Mouse (Mus musculus) liver, embryonic 11.5 days (tissue): ENCODE data around the gene Lyrm7. TPM values are rescaled to one million over a fixed set of nuclear protein-coding genes. Genes with fewer than 3 reads are reported as not detected.

Experiments
- ATAC-seq: fragments of 200-750 bp; cut with Nextera tagmentation; replicated peaks from 2 replicates; pipeline ENCODE4 v1.8.0; 2017; ENCODE audit warnings: moderate number of reproducible peaks, mild to moderate bottlenecking, moderate TSS enrichment, moderate library complexity; ENCODE audit not compliant: low FRiP score
- DNase-seq: peaks from one replicate; pipeline ENCODE4 v3.0.0-alpha.2; 2017; ENCODE audit warnings: low spot score
- H3K27ac ChIP-seq: fragments of 300-500 bp; sonication (generic); 2 replicates; pipeline ENCODE4 v1.5.1; 2014; ENCODE audit warnings: mild to moderate bottlenecking, low read depth, low read length, control low read depth
- H3K27me3 ChIP-seq: fragments of 300-500 bp; sonication (generic); replicated peaks from 2 replicates; pipeline ENCODE4 v1.6.1; 2014; ENCODE audit warnings: low read length, mixed read lengths; ENCODE audit not compliant: control insufficient read depth, insufficient read depth
- H3K36me3 ChIP-seq: fragments of 300-500 bp; sonication (generic); 2 replicates; pipeline ENCODE4 v1.6.1; 2014; ENCODE audit warnings: mild to moderate bottlenecking, low read length, moderate library complexity, mixed read lengths; ENCODE audit not compliant: control insufficient read depth, insufficient read depth
- H3K4me1 ChIP-seq: fragments of 300-500 bp; sonication (generic); replicated peaks from 2 replicates; pipeline ENCODE4 v1.6.1; 2014; ENCODE audit warnings: low read length, mixed read lengths; ENCODE audit not compliant: control insufficient read depth, insufficient read depth
- H3K4me2 ChIP-seq: fragments of 300-500 bp; sonication (generic); 2 replicates; pipeline ENCODE4 v1.6.1; 2014; ENCODE audit warnings: mild to moderate bottlenecking, control low read depth, moderate library complexity
- H3K4me3 ChIP-seq: fragments of 300-500 bp; sonication (generic); 2 replicates; pipeline ENCODE4 v1.5.1; 2014; ENCODE audit warnings: low read depth, low read length, control low read depth
- H3K9ac ChIP-seq: fragments of 300-500 bp; sonication (generic); 2 replicates; pipeline ENCODE4 v1.6.1; 2014; ENCODE audit warnings: low read depth, low read length, control low read depth
- H3K9me3 ChIP-seq: fragments of 300-500 bp; sonication (generic); 2 replicates; pipeline ENCODE4 v1.6.1; 2016; ENCODE audit warnings: low read length, inconsistent platforms, mixed read lengths; ENCODE audit not compliant: control insufficient read depth
- WGBS: fragments of 180-500 bp; shearing (Covaris S2); extraction: QIAGEN DNeasy Blood & Tissue Kit; methylation state at CpG from one replicate; pipeline ENCODE4 v1.1.7; 2014; 5-methylcytosine and 5-hydroxymethylcytosine counted together
- polyA plus RNA-seq: library from polyadenylated mRNA; unstranded; fragments of >200 nt; fragmentation: Nextera tagmentation; extraction: Ambion mirVana; gene quantifications from 2 replicates; pipeline ENCODE4 v1.2.1, GENCODE M21; 2014

The Lyrm7 gene
- polyA plus RNA-seq, 1 experiment from 2014 or later, result 9.4 TPM

- H3K4me2 ChIP-seq, result 0 out of 2 replicates have a peak overlapping the region, but pooled peaks have one; percentile 18
- H3K27ac ChIP-seq, result no peak overlapping the region
- no peak for ATAC-seq
- H3K27me3 ChIP-seq, result no peaks in the 10 kb centered on the region
- H3K9ac ChIP-seq, result no peak overlapping the region
- DNase-seq, result no peak
- no peak overlapping the region for H3K4me3 ChIP-seq
- H3K4me1 ChIP-seq, result no peaks in the 10 kb centered on the region; the same call in 1 of the 2 replicates
- 53% methylated on average over 5 of the region's 5 CpGs for WGBS
- no peaks in the 10 kb centered on the region for H3K9me3 ChIP-seq
- no peaks in the 10 kb centered on the region for H3K36me3 ChIP-seq
Observed at GRCm38 (mm10) chr11:54844959-54845358, 15.8 kb downstream of the Lyrm7 start.

- WGBS, result 44% methylated on average over 9 of the region's 9 CpGs
Observed at GRCm38 (mm10) chr11:54844424-54844823, 16.3 kb downstream of the Lyrm7 start.

GRCm38 (mm10) chr11:54840891-54841290, 19.8 kb downstream of the Lyrm7 start:
- H3K4me2 ChIP-seq, result no peak overlapping the region
- WGBS, result 88% methylated on average over 11 of the region's 11 CpGs
- no peak for ATAC-seq

More at GRCm38 (mm10) chr11:54844424-54844823, 16.3 kb downstream of the Lyrm7 start:
- Histone ChIP-seq H3K9ac (no peak overlapping the region), H3K36me3 (no peaks in the 10 kb centered on the region), H3K9me3 (no peaks in the 10 kb centered on the region), H3K4me2 (0 out of 2 replicates have a peak overlapping the region, but pooled peaks have one; percentile 18), H3K27ac (no peak overlapping the region), H3K27me3 (no peaks in the 10 kb centered on the region), H3K4me3 (no peak overlapping the region), H3K4me1 (no peaks in the 10 kb centered on the region)
- ATAC-seq (no peak), DNase-seq (no peak)

GRCm38 (mm10) chr11:54839696-54840095, 21.0 kb downstream of the Lyrm7 start:
- Histone ChIP-seq H3K4me2 (no peak overlapping the region), H3K27ac (no peak overlapping the region), H3K4me1 (no peaks in the 10 kb centered on the region), H3K9me3 (no peaks in the 10 kb centered on the region), H3K9ac (no peak overlapping the region), H3K4me3 (no peak overlapping the region), H3K27me3 (no peaks in the 10 kb centered on the region), H3K36me3 (no peaks in the 10 kb centered on the region)
- no peak for ATAC-seq
- WGBS, result 85% methylated on average over 4 of the region's 4 CpGs
- DNase-seq, result no peak

More at GRCm38 (mm10) chr11:54840891-54841290, 19.8 kb downstream of the Lyrm7 start:
- H3K27me3 ChIP-seq, result no peaks in the 10 kb centered on the region
- H3K27ac ChIP-seq, result no peak overlapping the region
- no peaks in the 10 kb centered on the region for H3K36me3 ChIP-seq
- H3K9ac ChIP-seq, result no peak overlapping the region
- no peaks in the 10 kb centered on the region for H3K4me1 ChIP-seq
- no peak overlapping the region for H3K4me3 ChIP-seq
- no peaks in the 10 kb centered on the region for H3K9me3 ChIP-seq
- no peak for DNase-seq

GRCm38 (mm10) chr11:54836106-54836505, 24.6 kb downstream of the Lyrm7 start:
- no peak for ATAC-seq

GRCm38 (mm10) chr11:54834596-54834995, 26.1 kb downstream of the Lyrm7 start:
- H3K4me1 ChIP-seq, result 0 out of 2 replicates have a peak, but pooled peaks cover 3% of the 10 kb centered on the region
- no peak overlapping the region for H3K27ac ChIP-seq
- no peaks in the 10 kb centered on the region for H3K9me3 ChIP-seq
- DNase-seq, result no peak
- no peak overlapping the region for H3K4me2 ChIP-seq
- H3K36me3 ChIP-seq, result no peaks in the 10 kb centered on the region
- H3K27me3 ChIP-seq, result no peaks in the 10 kb centered on the region
- no peak for ATAC-seq
- H3K9ac ChIP-seq, result no peak overlapping the region
- H3K4me3 ChIP-seq, result no peak overlapping the region
- 64% methylated on average over 2 of the region's 2 CpGs for WGBS

More at GRCm38 (mm10) chr11:54836106-54836505, 24.6 kb downstream of the Lyrm7 start:
- WGBS, result 82% methylated on average over 9 of the region's 9 CpGs
- Histone ChIP-seq H3K4me3 (no peak overlapping the region), H3K36me3 (no peaks in the 10 kb centered on the region), H3K4me1 (0 out of 2 replicates have a peak, but pooled peaks cover 3% of the 10 kb centered on the region), H3K27me3 (no peaks in the 10 kb centered on the region), H3K27ac (no peak overlapping the region), H3K9me3 (no peaks in the 10 kb centered on the region), H3K4me2 (no peak overlapping the region), H3K9ac (no peak overlapping the region)
- DNase-seq, result no peak

- 88% methylated on average over 4 of the region's 4 CpGs for WGBS
- 0 out of 2 replicates have a peak, but pooled peaks cover 3% of the 10 kb centered on the region for H3K4me1 ChIP-seq
Observed at GRCm38 (mm10) chr11:54833833-54834232, 26.9 kb downstream of the Lyrm7 start.

GRCm38 (mm10) chr11:54826819-54827218, 33.9 kb downstream of the Lyrm7 start:
- Histone ChIP-seq H3K9me3 (no peaks in the 10 kb centered on the region), H3K4me2 (no peak overlapping the region), H3K4me1 (0 out of 2 replicates have a peak, but pooled peaks cover 1% of the 10 kb centered on the region), H3K4me3 (no peak overlapping the region), H3K36me3 (no peaks in the 10 kb centered on the region), H3K9ac (no peak overlapping the region), H3K27ac (no peak overlapping the region), H3K27me3 (no peaks in the 10 kb centered on the region)
- DNase-seq (no peak), ATAC-seq (no peak)
- WGBS, result 87% methylated on average over 8 of the region's 8 CpGs

More at GRCm38 (mm10) chr11:54833833-54834232, 26.9 kb downstream of the Lyrm7 start:
- Histone ChIP-seq H3K4me2 (no peak overlapping the region), H3K27ac (no peak overlapping the region), H3K27me3 (no peaks in the 10 kb centered on the region), H3K9me3 (no peaks in the 10 kb centered on the region), H3K9ac (no peak overlapping the region), H3K36me3 (no peaks in the 10 kb centered on the region), H3K4me3 (no peak overlapping the region)
- ATAC-seq (no peak), DNase-seq (no peak)

- Histone ChIP-seq H3K4me1 (no peaks in the 10 kb centered on the region), H3K27me3 (no peaks in the 10 kb centered on the region), H3K27ac (no peak overlapping the region), H3K9me3 (no peaks in the 10 kb centered on the region), H3K36me3 (no peaks in the 10 kb centered on the region), H3K4me3 (no peak overlapping the region), H3K4me2 (no peak overlapping the region), H3K9ac (no peak overlapping the region)
- ATAC-seq, result no peak
- WGBS, result 68% methylated on average over 4 of the region's 4 CpGs
- DNase-seq, result no peak
Observed at GRCm38 (mm10) chr11:54825774-54826173, 34.9 kb downstream of the Lyrm7 start.
